Mouse (Mus musculus): ENCODE measurements around the gene Brat1. TPM values are rescaled to one million over a fixed set of nuclear protein-coding genes. Genes with fewer than 3 reads are reported as not detected.

The Brat1 gene
- polyA plus RNA-seq, 1 experiment: 0.31 TPM

DNA sequence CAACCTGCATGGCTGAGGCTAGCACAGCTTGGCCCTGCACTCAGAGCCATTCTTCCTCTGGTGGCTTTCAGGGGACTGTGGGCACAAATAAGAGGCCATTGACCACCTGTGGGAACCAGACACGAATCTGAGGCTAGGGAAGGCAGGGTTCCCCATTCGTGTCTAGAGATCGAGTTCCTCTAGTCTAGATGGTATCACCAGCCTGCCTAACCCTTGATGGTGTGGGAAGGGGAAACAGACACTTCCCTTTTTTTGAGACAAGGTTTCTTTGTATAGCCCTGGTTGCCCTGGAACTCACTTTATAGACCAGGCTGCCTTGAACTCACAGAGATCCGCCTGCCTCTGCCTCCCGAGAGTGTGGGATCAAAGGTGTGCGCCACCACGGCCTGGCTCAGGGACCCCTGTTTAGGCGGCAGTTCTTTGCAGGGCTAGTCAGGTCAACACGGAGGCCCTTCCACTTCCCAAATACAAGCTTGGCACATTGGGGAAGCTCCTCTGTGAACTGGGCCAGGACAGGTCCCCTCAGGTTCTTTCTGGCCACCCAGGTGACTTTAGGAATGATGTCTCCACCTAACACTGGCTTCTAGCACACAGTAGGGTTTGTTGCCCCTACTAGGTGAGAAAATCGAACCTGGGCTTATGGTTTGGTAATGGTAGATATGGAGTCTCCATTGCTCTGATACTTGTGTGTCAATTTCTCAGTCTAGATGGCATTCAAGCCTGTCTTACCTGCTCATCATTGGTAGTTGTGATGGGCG, 26.4 kb downstream of the Brat1 start:
- H3K27me3 ChIP-seq (ENCODE audit: control insufficient read depth): peaks cover 28% of the 10 kb centered on the region
- no peaks in the 10 kb centered on the region for H3K36me3 ChIP-seq (ENCODE audit: control insufficient read depth)
- TF ChIP-seq TAL1 (IDR thresholded peaks at IDR 0.05; ENCODE audit: low read length): no peak
- TF ChIP-seq GATA1 (IDR thresholded peaks at IDR 0.05; ENCODE audit: low read length): no peak
- peaks cover 12% of the 10 kb centered on the region for H3K4me1 ChIP-seq (ENCODE audit: control insufficient read depth)
- no peaks in the 10 kb centered on the region for H3K9me3 ChIP-seq (ENCODE audit: control insufficient read depth, low read length)
- no peak overlapping the region for H3K4me3 ChIP-seq (replicated peaks)

DNA sequence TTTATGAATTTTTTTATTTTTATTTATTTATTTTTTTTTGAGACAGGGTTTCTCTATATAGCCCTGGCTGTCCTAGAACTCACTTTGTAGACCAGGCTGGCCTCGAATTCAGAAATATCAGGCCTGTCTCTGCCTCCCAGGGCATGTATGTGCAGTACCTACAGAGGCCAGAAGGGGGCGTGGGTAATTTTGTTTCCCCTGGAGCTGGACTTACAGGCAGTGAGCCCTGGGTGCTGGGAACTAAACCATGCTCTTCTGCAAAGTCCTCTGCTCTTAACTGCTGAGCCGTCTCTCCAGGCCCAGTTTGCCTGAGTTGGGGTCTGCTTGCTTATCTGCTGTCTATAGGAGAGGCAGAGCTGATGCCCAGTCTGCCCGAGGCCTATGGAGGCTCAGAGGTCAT, 27.4 kb downstream of the Brat1 start:
- H3K4me1 ChIP-seq (ENCODE audit: control insufficient read depth): peaks cover 5% of the 10 kb centered on the region
- no peak for TF ChIP-seq TAL1 (IDR thresholded peaks at IDR 0.05; ENCODE audit: low read length)
- TF ChIP-seq GATA1 (IDR thresholded peaks at IDR 0.05; ENCODE audit: low read length): no peak
- H3K9me3 ChIP-seq (ENCODE audit: control insufficient read depth, low read length): no peaks in the 10 kb centered on the region
- peaks cover 37% of the 10 kb centered on the region for H3K27me3 ChIP-seq (ENCODE audit: control insufficient read depth)
- H3K36me3 ChIP-seq (ENCODE audit: control insufficient read depth): no peaks in the 10 kb centered on the region
- no peak overlapping the region for H3K4me3 ChIP-seq (replicated peaks)

- no peak overlapping the region for H3K4me3 ChIP-seq (replicated peaks)
- no peaks in the 10 kb centered on the region for H3K9me3 ChIP-seq (ENCODE audit: control insufficient read depth, low read length)
- TF ChIP-seq GATA1 (IDR thresholded peaks at IDR 0.05; ENCODE audit: low read length) (no peak), TAL1 (IDR thresholded peaks at IDR 0.05; ENCODE audit: low read length) (no peak)
- peaks cover 4% of the 10 kb centered on the region for H3K4me1 ChIP-seq (ENCODE audit: control insufficient read depth)
- peaks cover 47% of the 10 kb centered on the region for H3K27me3 ChIP-seq (ENCODE audit: control insufficient read depth)
- H3K36me3 ChIP-seq (ENCODE audit: control insufficient read depth): no peaks in the 10 kb centered on the region
Measured at GRCm38 (mm10) chr5:140733336-140733735, 28.5 kb downstream of the Brat1 start.

DNA sequence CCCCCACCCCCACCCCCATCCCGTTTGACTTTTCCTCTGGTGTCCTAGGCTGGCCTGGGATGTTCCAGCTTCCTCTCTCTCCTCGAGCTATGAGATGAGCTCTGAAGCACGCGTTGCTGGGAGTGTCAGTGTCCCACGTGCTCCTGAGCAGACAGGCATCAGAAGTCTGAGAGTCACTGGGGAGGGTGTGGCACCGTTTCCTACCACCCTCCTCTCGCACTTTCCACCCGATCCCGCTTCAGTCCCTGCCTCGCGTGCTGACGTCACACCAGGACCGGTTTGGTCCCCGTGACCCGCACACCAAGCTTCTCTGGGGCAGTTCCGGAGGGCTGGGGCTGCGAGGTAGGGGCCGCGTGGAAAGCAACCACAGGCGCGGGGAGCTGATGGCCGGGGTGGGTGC, 30.5 kb downstream of the Brat1 start:
- Histone ChIP-seq H3K4me3 (replicated peaks) (no peak overlapping the region), H3K36me3 (ENCODE audit: control insufficient read depth) (no peaks in the 10 kb centered on the region), H3K9me3 (ENCODE audit: control insufficient read depth, low read length) (no peaks in the 10 kb centered on the region), H3K27me3 (ENCODE audit: control insufficient read depth) (peaks cover 51% of the 10 kb centered on the region), H3K4me1 (ENCODE audit: control insufficient read depth) (peaks cover 4% of the 10 kb centered on the region)
- TF ChIP-seq TAL1 (IDR thresholded peaks at IDR 0.05; ENCODE audit: low read length): no peak
- no peak for TF ChIP-seq GATA1 (IDR thresholded peaks at IDR 0.05; ENCODE audit: low read length)

DNA sequence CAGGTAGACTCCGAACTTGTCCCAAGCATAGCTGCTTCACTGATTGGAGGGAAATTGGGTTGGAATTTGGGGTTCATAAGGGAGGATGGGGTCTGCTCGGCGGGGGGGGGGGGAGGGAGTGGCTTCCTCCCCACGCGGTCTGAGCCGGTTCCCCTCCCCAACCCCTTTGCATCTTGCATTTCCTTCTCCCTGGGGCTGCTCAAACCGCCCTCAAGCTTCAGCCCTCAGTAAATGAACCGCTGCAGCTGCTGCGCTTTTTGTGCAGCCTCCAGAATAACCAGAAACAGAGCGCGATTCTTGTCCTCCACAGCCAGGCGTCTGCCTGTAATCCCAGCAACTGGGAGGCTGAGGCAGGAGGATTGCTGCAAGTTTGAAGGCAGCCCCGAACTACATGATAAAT, 31.4 kb downstream of the Brat1 start:
- Histone ChIP-seq H3K4me1 (ENCODE audit: control insufficient read depth) (peaks cover 4% of the 10 kb centered on the region), H3K36me3 (ENCODE audit: control insufficient read depth) (no peaks in the 10 kb centered on the region), H3K9me3 (ENCODE audit: control insufficient read depth, low read length) (no peaks in the 10 kb centered on the region), H3K27me3 (ENCODE audit: control insufficient read depth) (peaks cover 51% of the 10 kb centered on the region), H3K4me3 (replicated peaks) (no peak overlapping the region)
- TF ChIP-seq GATA1 (IDR thresholded peaks at IDR 0.05; ENCODE audit: low read length): no peak
- TF ChIP-seq TAL1 (IDR thresholded peaks at IDR 0.05; ENCODE audit: low read length): no peak

DNA sequence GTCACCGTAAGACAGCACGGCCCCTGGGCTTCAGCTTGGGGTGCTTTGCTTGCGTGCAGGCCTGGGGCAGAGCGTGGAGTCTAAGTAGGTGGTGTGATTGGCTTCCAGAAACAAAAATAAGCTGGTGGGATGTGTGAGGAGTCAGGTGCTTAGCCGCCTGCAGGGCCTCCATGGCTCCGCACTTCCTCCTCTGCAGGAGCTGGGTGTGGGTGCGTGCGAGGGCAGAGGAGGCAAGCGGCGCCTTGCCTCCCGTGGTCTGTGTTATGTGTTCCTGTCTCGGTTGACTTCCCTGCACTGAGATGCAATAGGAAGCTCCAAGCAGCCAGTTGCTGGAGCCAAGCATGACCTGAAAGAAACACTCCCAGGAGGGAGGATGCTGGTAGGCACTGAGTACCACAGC, 35.0 kb downstream of the Brat1 start:
- Histone ChIP-seq H3K9me3 (ENCODE audit: control insufficient read depth, low read length) (no peaks in the 10 kb centered on the region), H3K4me1 (ENCODE audit: control insufficient read depth) (peaks cover 4% of the 10 kb centered on the region), H3K4me3 (replicated peaks) (no peak overlapping the region), H3K36me3 (ENCODE audit: control insufficient read depth) (no peaks in the 10 kb centered on the region), H3K27me3 (ENCODE audit: control insufficient read depth) (peaks cover 37% of the 10 kb centered on the region)
- TF ChIP-seq GATA1 (IDR thresholded peaks at IDR 0.05; ENCODE audit: low read length): no peak
- no peak for TF ChIP-seq TAL1 (IDR thresholded peaks at IDR 0.05; ENCODE audit: low read length)

GRCm38 (mm10) chr5:140741040-140741439, 36.2 kb downstream of the Brat1 start:
- Histone ChIP-seq H3K36me3 (ENCODE audit: control insufficient read depth) (no peaks in the 10 kb centered on the region), H3K4me1 (ENCODE audit: control insufficient read depth) (no peaks in the 10 kb centered on the region), H3K9me3 (ENCODE audit: control insufficient read depth, low read length) (no peaks in the 10 kb centered on the region), H3K4me3 (replicated peaks) (no peak overlapping the region), H3K27me3 (ENCODE audit: control insufficient read depth) (peaks cover 25% of the 10 kb centered on the region)
- TF ChIP-seq GATA1 (IDR thresholded peaks at IDR 0.05; ENCODE audit: low read length) (no peak), TAL1 (IDR thresholded peaks at IDR 0.05; ENCODE audit: low read length) (no peak)

DNA sequence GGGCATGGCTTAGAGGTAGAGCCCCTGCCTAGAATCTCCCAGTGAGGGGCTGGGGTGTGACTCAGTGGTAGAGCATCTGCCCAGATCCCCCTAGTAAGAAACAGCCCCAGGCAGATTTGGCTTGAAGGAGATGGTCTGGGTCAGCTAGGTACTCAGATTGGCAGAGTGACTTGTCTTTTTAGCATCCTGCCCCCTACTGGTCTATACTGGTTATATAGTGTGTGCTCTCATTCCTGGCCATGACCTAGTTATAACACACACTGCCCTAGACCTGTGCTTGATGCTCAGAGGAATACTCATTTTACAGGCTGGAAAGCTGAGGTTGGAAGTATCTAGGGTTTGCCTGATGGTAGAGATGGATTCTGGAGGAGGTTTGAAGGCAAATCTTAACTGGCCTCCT, 37.1 kb downstream of the Brat1 start:
- H3K4me3 ChIP-seq (replicated peaks): no peak overlapping the region

DNA sequence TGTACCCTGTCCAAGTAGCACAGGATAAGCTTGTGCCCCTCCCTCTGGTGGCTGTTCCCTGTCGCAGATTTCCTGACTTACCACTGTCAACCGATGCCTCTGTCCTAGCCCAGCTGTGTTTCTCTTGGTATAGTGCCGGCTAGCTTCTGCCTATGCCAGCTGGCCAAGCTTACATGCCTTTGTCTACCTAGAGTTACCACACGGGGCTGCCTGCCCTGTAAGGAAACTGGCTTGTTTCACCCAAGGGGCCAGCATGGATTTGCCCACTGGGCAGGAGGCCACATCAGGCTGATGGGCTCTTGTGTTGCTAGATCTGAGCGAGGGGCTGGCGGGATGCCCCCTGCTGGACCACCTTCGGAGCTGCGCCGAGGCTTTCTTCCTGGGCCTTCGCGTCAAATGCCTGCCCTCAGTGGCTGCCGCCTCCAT, 38.9 kb downstream of the Brat1 start:
- Histone ChIP-seq H3K9me3 (ENCODE audit: control insufficient read depth, low read length) (no peaks in the 10 kb centered on the region), H3K36me3 (ENCODE audit: control insufficient read depth) (no peaks in the 10 kb centered on the region), H3K4me1 (ENCODE audit: control insufficient read depth) (peaks cover under 1% of the 10 kb centered on the region; the same call in 1 of the 2 replicates), H3K4me3 (replicated peaks) (no peak overlapping the region), H3K27me3 (ENCODE audit: control insufficient read depth) (peaks cover 2% of the 10 kb centered on the region)
- TF ChIP-seq TAL1 (IDR thresholded peaks at IDR 0.05; ENCODE audit: low read length) (no peak), GATA1 (IDR thresholded peaks at IDR 0.05; ENCODE audit: low read length) (no peak)

More for the DNA sequence above, 37.1 kb downstream of the Brat1 start:
- TF ChIP-seq GATA1 (IDR thresholded peaks at IDR 0.05; ENCODE audit: low read length): no peak
- TF ChIP-seq TAL1 (IDR thresholded peaks at IDR 0.05; ENCODE audit: low read length): no peak
- Histone ChIP-seq H3K27me3 (ENCODE audit: control insufficient read depth) (peaks cover 17% of the 10 kb centered on the region), H3K4me1 (ENCODE audit: control insufficient read depth) (no peaks in the 10 kb centered on the region), H3K36me3 (ENCODE audit: control insufficient read depth) (no peaks in the 10 kb centered on the region), H3K9me3 (ENCODE audit: control insufficient read depth, low read length) (no peaks in the 10 kb centered on the region)
